Mouse (Mus musculus) neural tube, embryonic 15.5 days (tissue): ENCODE data around the gene Dact2. TPM values are rescaled to one million over a fixed set of nuclear protein-coding genes. Genes with fewer than 3 reads are reported as not detected.

ENCODE experiments used
- ATAC-seq: fragments of 200-750 bp; cut with Nextera tagmentation; 2 replicates; pipeline ENCODE4 v1.8.0; 2017; ENCODE audit warnings: mild to moderate bottlenecking, moderate TSS enrichment, moderate library complexity; ENCODE audit not compliant: low FRiP score
- H3K27ac ChIP-seq: fragments of 300-500 bp; sonication (generic); replicated peaks from 2 replicates; pipeline ENCODE4 v1.5.1; 2015; ENCODE audit warnings: mild to moderate bottlenecking, inconsistent platforms
- H3K27me3 ChIP-seq: fragments of 300-500 bp; sonication (generic); replicated peaks from 2 replicates; pipeline ENCODE4 v1.6.1; 2015; ENCODE audit warnings: inconsistent platforms
- H3K36me3 ChIP-seq: fragments of 300-500 bp; sonication (generic); 2 replicates; pipeline ENCODE4 v1.6.1; 2015; ENCODE audit warnings: inconsistent platforms
- H3K4me1 ChIP-seq: fragments of 300-500 bp; sonication (generic); 2 replicates; pipeline ENCODE4 v1.6.1; 2015; ENCODE audit warnings: inconsistent platforms
- H3K4me2 ChIP-seq: fragments of 300-500 bp; sonication (generic); 2 replicates; pipeline ENCODE4 v1.6.1; 2015; ENCODE audit warnings: inconsistent platforms, mild to moderate bottlenecking, moderate library complexity
- H3K4me3 ChIP-seq: fragments of 300-500 bp; sonication (generic); replicated peaks from 2 replicates; pipeline ENCODE4 v1.5.1; 2015; ENCODE audit warnings: mild to moderate bottlenecking, inconsistent platforms
- H3K9ac ChIP-seq: fragments of 300-500 bp; sonication (generic); replicated peaks from 2 replicates; pipeline ENCODE4 v1.6.1; 2015; ENCODE audit warnings: mild to moderate bottlenecking, inconsistent platforms
- H3K9me3 ChIP-seq: fragments of 300-500 bp; sonication (generic); replicated peaks from 2 replicates; pipeline ENCODE4 v1.6.1; 2016; ENCODE audit warnings: inconsistent platforms
- WGBS: fragments of 180-500 bp; shearing (Covaris S2); methylation state at CpG from one replicate; pipeline ENCODE4 v1.1.7; 2015; ENCODE audit warnings: mixed read lengths; 5-methylcytosine and 5-hydroxymethylcytosine counted together
- polyA plus RNA-seq: library from polyadenylated mRNA; unstranded; fragments of >200 nt; fragmentation: Nextera tagmentation; extraction: Ambion mirVana; gene quantifications from 2 replicates; pipeline ENCODE4 v1.2.1, GENCODE M21; 2015

The Dact2 gene
- polyA plus RNA-seq, 1 experiment from 2014 or later: 3.7 TPM

- H3K4me3 ChIP-seq: no peak overlapping the region
- H3K9ac ChIP-seq: no peak overlapping the region
- H3K36me3 ChIP-seq: no peaks in the 10 kb centered on the region
- ATAC-seq: no peak
- no peak overlapping the region for H3K27ac ChIP-seq
- H3K9me3 ChIP-seq: no peaks in the 10 kb centered on the region
- H3K4me2 ChIP-seq: no peak overlapping the region
- H3K4me1 ChIP-seq: no peaks in the 10 kb centered on the region
- peaks cover 2% of the 10 kb centered on the region; the same call in 1 of the 2 replicates for H3K27me3 ChIP-seq
Measured at GRCm38 (mm10) chr17:14172731-14173130, 31.4 kb downstream of the Dact2 start.

- H3K4me2 ChIP-seq: no peak overlapping the region
- no peaks in the 10 kb centered on the region for H3K9me3 ChIP-seq
- ATAC-seq: no peak
- WGBS: 66% methylated on average over 3 of the region's 3 CpGs
- peaks cover 2% of the 10 kb centered on the region; the same call in 1 of the 2 replicates for H3K27me3 ChIP-seq
- no peaks in the 10 kb centered on the region for H3K36me3 ChIP-seq
- peaks cover 4% of the 10 kb centered on the region; the same call in 1 of the 2 replicates for H3K4me1 ChIP-seq
- H3K9ac ChIP-seq: no peak overlapping the region
- no peak overlapping the region for H3K4me3 ChIP-seq
- no peak overlapping the region for H3K27ac ChIP-seq
Measured at GRCm38 (mm10) chr17:14172184-14172583, 31.9 kb downstream of the Dact2 start.

GRCm38 (mm10) chr17:14170961-14171479, 33.1 kb downstream of the Dact2 start:
- Histone ChIP-seq H3K27ac (no peak overlapping the region), H3K36me3 (no peaks in the 10 kb centered on the region), H3K4me3 (no peak overlapping the region), H3K9ac (no peak overlapping the region), H3K4me1 (peaks cover 12% of the 10 kb centered on the region), H3K4me2 (no peak overlapping the region), H3K9me3 (no peaks in the 10 kb centered on the region), H3K27me3 (peaks cover 2% of the 10 kb centered on the region; the same call in 1 of the 2 replicates)
- no peak for ATAC-seq
- WGBS: 61% methylated on average over 5 of the region's 5 CpGs

- Histone ChIP-seq H3K36me3 (no peaks in the 10 kb centered on the region), H3K4me1 (peaks cover 27% of the 10 kb centered on the region), H3K9ac (no peak overlapping the region), H3K27ac (no peak overlapping the region), H3K4me3 (no peak overlapping the region), H3K4me2 (no peak overlapping the region), H3K9me3 (no peaks in the 10 kb centered on the region), H3K27me3 (peaks cover 2% of the 10 kb centered on the region; the same call in 1 of the 2 replicates)
- WGBS: 82% methylated on average over 11 of the region's 11 CpGs
- no peak for ATAC-seq
Measured at GRCm38 (mm10) chr17:14169431-14169830, 34.7 kb downstream of the Dact2 start.

GRCm38 (mm10) chr17:14167594-14167993, 36.5 kb downstream of the Dact2 start:
- Histone ChIP-seq H3K9ac (no peak overlapping the region), H3K4me2 (no peak overlapping the region), H3K9me3 (no peaks in the 10 kb centered on the region), H3K27me3 (0 out of 2 replicates have a peak, but pooled peaks cover 5% of the 10 kb centered on the region), H3K36me3 (no peaks in the 10 kb centered on the region), H3K4me3 (no peak overlapping the region), H3K27ac (no peak overlapping the region), H3K4me1 (peaks cover 30% of the 10 kb centered on the region)
- 47% methylated on average over 5 of the region's 5 CpGs for WGBS
- ATAC-seq: peak; percentile 12; the same call in 1 of the 2 replicates

- Histone ChIP-seq H3K9me3 (no peaks in the 10 kb centered on the region), H3K4me1 (peaks cover 30% of the 10 kb centered on the region), H3K4me2 (no peak overlapping the region), H3K4me3 (no peak overlapping the region), H3K36me3 (no peaks in the 10 kb centered on the region), H3K9ac (no peak overlapping the region), H3K27ac (no peak overlapping the region), H3K27me3 (0 out of 2 replicates have a peak, but pooled peaks cover 5% of the 10 kb centered on the region)
- no peak for ATAC-seq
- WGBS: 61% methylated on average over 6 of the region's 6 CpGs
Measured at GRCm38 (mm10) chr17:14166746-14167432, 37.2 kb downstream of the Dact2 start.

GRCm38 (mm10) chr17:14165934-14166610, 38.0 kb downstream of the Dact2 start:
- WGBS: 53% methylated on average over 9 of the region's 9 CpGs
- ATAC-seq: no peak
- Histone ChIP-seq H3K36me3 (no peaks in the 10 kb centered on the region), H3K4me2 (peak overlapping the region; percentile 20; the same call in 1 of the 2 replicates), H3K27ac (peak overlapping the region; percentile 48; the same call in 1 of the 2 replicates), H3K27me3 (0 out of 2 replicates have a peak, but pooled peaks cover 5% of the 10 kb centered on the region), H3K9me3 (no peaks in the 10 kb centered on the region), H3K4me1 (peaks cover 30% of the 10 kb centered on the region), H3K9ac (no peak overlapping the region), H3K4me3 (no peak overlapping the region)

- Histone ChIP-seq H3K9ac (no peak overlapping the region), H3K36me3 (no peaks in the 10 kb centered on the region), H3K9me3 (no peaks in the 10 kb centered on the region), H3K27me3 (0 out of 2 replicates have a peak, but pooled peaks cover 5% of the 10 kb centered on the region), H3K4me2 (peak overlapping the region; percentile 20; the same call in 1 of the 2 replicates), H3K27ac (peak overlapping the region; percentile 48; the same call in 1 of the 2 replicates), H3K4me1 (peaks cover 30% of the 10 kb centered on the region), H3K4me3 (no peak overlapping the region)
- ATAC-seq: peak; percentile 62
- 2% methylated on average over 10 of the region's 10 CpGs for WGBS
Measured at GRCm38 (mm10) chr17:14165332-14165876, 38.7 kb downstream of the Dact2 start.

- 0 out of 2 replicates have a peak, but pooled peaks cover 3% of the 10 kb centered on the region for H3K27me3 ChIP-seq
- no peaks in the 10 kb centered on the region for H3K9me3 ChIP-seq
- no peaks in the 10 kb centered on the region for H3K36me3 ChIP-seq
- no peak overlapping the region for H3K9ac ChIP-seq
- no peak overlapping the region for H3K27ac ChIP-seq
- H3K4me2 ChIP-seq: no peak overlapping the region
- no peak for ATAC-seq
- H3K4me1 ChIP-seq: peaks cover 16% of the 10 kb centered on the region
- 91% methylated on average over 3 of the region's 3 CpGs for WGBS
- H3K4me3 ChIP-seq: no peak overlapping the region
Measured at GRCm38 (mm10) chr17:14160846-14161245, 43.3 kb downstream of the Dact2 start.

- H3K9ac ChIP-seq: no peak overlapping the region
- WGBS: 31% methylated on average over 7 of the region's 7 CpGs
- no peaks in the 10 kb centered on the region for H3K9me3 ChIP-seq
- H3K36me3 ChIP-seq: no peaks in the 10 kb centered on the region
- no peak overlapping the region for H3K4me2 ChIP-seq
- no peak overlapping the region for H3K27ac ChIP-seq
- 0 out of 2 replicates have a peak, but pooled peaks have one; percentile 35 for ATAC-seq
- no peak overlapping the region for H3K4me3 ChIP-seq
- no peaks in the 10 kb centered on the region for H3K4me1 ChIP-seq
- H3K27me3 ChIP-seq: no peaks in the 10 kb centered on the region
Measured at GRCm38 (mm10) chr17:14157779-14158195, 46.3 kb downstream of the Dact2 start.
